Mouse (Mus musculus) embryonic fibroblast, embryonic 13.5 days (primary cell): ENCODE results near the gene Galk2.

Source experiments
- CTCF ChIP-seq: IDR thresholded peaks from 2 replicates; pipeline ENCODE4 v1.5.1; 2011; ENCODE audit warnings: mild to moderate bottlenecking, control low read depth, low read length, moderate library complexity, borderline replicate concordance; ENCODE audit not compliant: insufficient read depth
- POLR2A ChIP-seq: IDR thresholded peaks from 2 replicates; pipeline ENCODE4 v1.6.1; 2011; ENCODE audit warnings: low read depth, mild to moderate bottlenecking, control low read depth, low read length, moderate library complexity

DNA sequence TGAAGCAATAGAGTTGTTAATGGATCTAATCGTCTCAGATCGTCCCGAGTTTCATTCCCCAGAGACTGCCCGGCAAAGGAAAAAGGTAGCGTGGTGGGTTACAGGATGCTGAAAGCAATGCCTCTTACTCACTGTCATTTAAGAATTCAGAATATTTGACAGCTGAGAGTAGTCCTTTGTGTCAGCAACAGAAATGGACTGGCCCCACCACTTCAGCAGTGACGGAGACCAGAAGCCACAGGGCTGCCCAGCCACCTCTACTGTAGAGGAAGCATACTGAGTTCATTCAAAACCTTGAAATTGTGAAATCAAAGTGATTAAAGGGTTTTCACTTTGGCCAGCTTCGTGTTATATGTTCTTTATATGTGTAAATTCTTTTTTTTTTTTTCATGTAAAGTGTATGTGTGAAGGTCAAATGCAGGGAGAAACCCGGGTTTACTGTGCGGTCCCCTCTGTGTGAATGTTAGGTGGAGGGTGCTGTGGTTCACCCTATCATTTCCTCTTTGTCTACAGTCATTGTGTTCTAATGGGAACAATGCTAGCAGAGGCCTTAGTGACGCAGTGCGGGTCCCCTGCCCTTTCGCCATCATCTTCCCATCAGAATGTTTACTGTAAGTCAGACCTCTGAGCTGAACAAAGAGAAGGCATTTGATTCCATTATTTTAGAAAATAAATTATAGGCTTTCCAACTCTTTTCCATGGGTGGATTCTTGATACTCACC lies 156.2 kb downstream of the Galk2 start:
- TF ChIP-seq CTCF: no peak
- no peak for TF ChIP-seq POLR2A
